Mouse (Mus musculus) MN1 (cell line): Measurements from ENCODE around the gene Fsd1l.

Experiments used
- DNase-seq: peaks from one replicate; pipeline ENCODE4 v3.0.0-alpha.2; 2016; ENCODE audit warnings: low spot score

Fsd1l gene

GRCm38 (mm10) chr4:53631316-53632010 is at the start of gene Fsd1l:
Gene Fsd1l (plus strand): TSS chr4:53631471.
- DNase-seq: peak; percentile 85

- no peak for DNase-seq
These were observed 43.6 kb upstream of the Fsd1l start for GRCm38 (mm10) chr4:53587676-53588075.

GRCm38 (mm10) chr4:53588936-53589335 is 42.3 kb upstream of the Fsd1l start:
- no peak for DNase-seq

GRCm38 (mm10) chr4:53589466-53589865 is 41.8 kb upstream of the Fsd1l start:
- no peak for DNase-seq

GRCm38 (mm10) chr4:53590163-53590562 is 41.1 kb upstream of the Fsd1l start:
- no peak for DNase-seq

GRCm38 (mm10) chr4:53590691-53591447 is 40.4 kb upstream of the Fsd1l start:
- DNase-seq: no peak

GRCm38 (mm10) chr4:53591536-53591935 is 39.7 kb upstream of the Fsd1l start:
- no peak for DNase-seq

GRCm38 (mm10) chr4:53591941-53592340 is 39.3 kb upstream of the Fsd1l start:
- peak; percentile 79 for DNase-seq

- DNase-seq: no peak
These were observed 38.9 kb upstream of the Fsd1l start for GRCm38 (mm10) chr4:53592386-53592785.

- DNase-seq: peak; percentile 80
These were observed 37.1 kb upstream of the Fsd1l start for GRCm38 (mm10) chr4:53594204-53594603.

- no peak for DNase-seq
These were observed 35.8 kb upstream of the Fsd1l start for GRCm38 (mm10) chr4:53595246-53596062.

GRCm38 (mm10) chr4:53596063-53596895 is 35.0 kb upstream of the Fsd1l start:
- DNase-seq: no peak

GRCm38 (mm10) chr4:53600462-53600861 is 30.8 kb upstream of the Fsd1l start:
- no peak for DNase-seq

- peak; percentile 57 for DNase-seq
These were observed 16.6 kb upstream of the Fsd1l start for GRCm38 (mm10) chr4:53614576-53615225.

- DNase-seq: no peak
These were observed 13.3 kb upstream of the Fsd1l start for GRCm38 (mm10) chr4:53617968-53618367.

GRCm38 (mm10) chr4:53620104-53620503 is 11.2 kb upstream of the Fsd1l start:
- DNase-seq: no peak

- DNase-seq: no peak
These were observed 10.2 kb upstream of the Fsd1l start for GRCm38 (mm10) chr4:53621084-53621483.

GRCm38 (mm10) chr4:53621490-53621889 is 9.8 kb upstream of the Fsd1l start:
- DNase-seq: no peak

- DNase-seq: no peak
These were observed 7.6 kb upstream of the Fsd1l start for GRCm38 (mm10) chr4:53623711-53624110.

GRCm38 (mm10) chr4:53624816-53625215 is 6.5 kb upstream of the Fsd1l start:
- DNase-seq: no peak

GRCm38 (mm10) chr4:53625263-53625662 is 6.0 kb upstream of the Fsd1l start:
- DNase-seq: no peak
